Mouse (Mus musculus): ENCODE results near the gene 1110032A03Rik. TPM values are rescaled to one million over a fixed set of nuclear protein-coding genes. Genes with fewer than 3 reads are reported as not detected.

Gene 1110032A03Rik
- total RNA-seq, 2 experiments from 2014 or later, result 24.3 to 29.0 TPM

GRCm38 (mm10) chr9:50770011-50770410 is 5.3 kb downstream of the 1110032A03Rik start:
- DNase-seq, result no peak

GRCm38 (mm10) chr9:50768107-50769002 is 7.0 kb downstream of the 1110032A03Rik start, which contains the start of gene Fdxacb1:
Gene Fdxacb1, plus strand, starts transcription at chr9:50768236.
- peak; percentile 98 to 99 for DNase-seq

- DNase-seq, result no peak
Measured at GRCm38 (mm10) chr9:50767531-50768106, 7.7 kb downstream of the 1110032A03Rik start.

- no peak for DNase-seq
Measured at GRCm38 (mm10) chr9:50763331-50763730, 12.0 kb downstream of the 1110032A03Rik start.

GRCm38 (mm10) chr9:50761520-50762243 is 13.6 kb downstream of the 1110032A03Rik start:
- no peak for DNase-seq

- no peak for DNase-seq
Measured at GRCm38 (mm10) chr9:50756711-50757110, 18.6 kb downstream of the 1110032A03Rik start.

- DNase-seq, result no peak
Measured at GRCm38 (mm10) chr9:50753947-50754346, 21.4 kb downstream of the 1110032A03Rik start.

GRCm38 (mm10) chr9:50752784-50753615 is 22.3 kb downstream of the 1110032A03Rik start:
- DNase-seq, result peak; percentile 77 to 78

- DNase-seq, result no peak
Measured at GRCm38 (mm10) chr9:50752054-50752602, 23.2 kb downstream of the 1110032A03Rik start, which contains the start of gene Hspb2. Gene Hspb2, minus strand, starts transcription at chr9:50752354.

- DNase-seq, result no peak
Measured at GRCm38 (mm10) chr9:50751323-50751722, 24.0 kb downstream of the 1110032A03Rik start, which contains the start of gene Cryab. Gene Cryab, plus strand, starts transcription at chr9:50751325.

GRCm38 (mm10) chr9:50750706-50751105 is 24.6 kb downstream of the 1110032A03Rik start:
- DNase-seq, result no peak

GRCm38 (mm10) chr9:50746214-50746677 is 29.1 kb downstream of the 1110032A03Rik start, which contains the start of gene 2310030G06Rik:
Gene 2310030G06Rik, minus strand, starts transcription at chr9:50746536.
- no peak for DNase-seq

- no peak for DNase-seq
Measured at GRCm38 (mm10) chr9:50745806-50746205, 29.5 kb downstream of the 1110032A03Rik start.

- DNase-seq, result no peak
Measured at GRCm38 (mm10) chr9:50742744-50743143, 32.6 kb downstream of the 1110032A03Rik start.

- no peak for DNase-seq
Measured at GRCm38 (mm10) chr9:50742261-50742660, 33.1 kb downstream of the 1110032A03Rik start.

GRCm38 (mm10) chr9:50740867-50741784 is 34.2 kb downstream of the 1110032A03Rik start:
- no peak for DNase-seq

GRCm38 (mm10) chr9:50738914-50739870 is 36.1 kb downstream of the 1110032A03Rik start, which contains the start of gene Dixdc1:
Gene Dixdc1, minus strand, starts transcription at chr9:50739517.
- DNase-seq, result peak; percentile 92 to 94

- DNase-seq, result peak in 1 of 2 experiments; percentile 51
Measured at GRCm38 (mm10) chr9:50734989-50735388, 40.3 kb downstream of the 1110032A03Rik start.

GRCm38 (mm10) chr9:50732560-50732959 is 42.8 kb downstream of the 1110032A03Rik start:
- DNase-seq, result no peak
